Mouse (Mus musculus) bone marrow, adult 2 months (tissue): ENCODE measurements at regions not wholly inside any gene's neighbourhood (a gene's known extent, or its start where the extent isn't known, plus 50 kb on each side); places are given as distances from the start of the nearest gene placed in this dataset.

ENCODE experiments used
- CTCF ChIP-seq: fragments of 200-500 bp; IDR thresholded peaks from 2 replicates; pipeline ENCODE4 v1.5.1; 2011; ENCODE audit warnings: low read length, control low read depth; ENCODE audit not compliant: control insufficient read depth, insufficient read depth
- POLR2A ChIP-seq: fragments of 200-500 bp; IDR thresholded peaks from 2 replicates; pipeline ENCODE4 v1.6.1; 2011; ENCODE audit warnings: low read depth, mild to moderate bottlenecking, control low read depth, low read length, borderline replicate concordance; ENCODE audit not compliant: control insufficient read depth

GRCm38 (mm10) chr10:111619627-111620270 lies 113.7 kb downstream of the Phlda1 start:
- TF ChIP-seq POLR2A, result no peak
- no peak for TF ChIP-seq CTCF
